Mouse (Mus musculus) central nervous system, embryonic 11.5 days (tissue): Measurements from ENCODE around the gene Skint7. TPM values are rescaled to one million over a fixed set of nuclear protein-coding genes. Genes with fewer than 3 reads are reported as not detected.

Source experiments
- polyA plus RNA-seq: library from polyadenylated mRNA; depleted of rRNA; stranded (reverse); fragments of >200 nt; gene quantifications from 2 replicates; pipeline ENCODE4 v1.2.3, GENCODE M21; 2012; rRNA removed

Skint7 gene
- not detected in 2 replicates for polyA plus RNA-seq

DNA sequence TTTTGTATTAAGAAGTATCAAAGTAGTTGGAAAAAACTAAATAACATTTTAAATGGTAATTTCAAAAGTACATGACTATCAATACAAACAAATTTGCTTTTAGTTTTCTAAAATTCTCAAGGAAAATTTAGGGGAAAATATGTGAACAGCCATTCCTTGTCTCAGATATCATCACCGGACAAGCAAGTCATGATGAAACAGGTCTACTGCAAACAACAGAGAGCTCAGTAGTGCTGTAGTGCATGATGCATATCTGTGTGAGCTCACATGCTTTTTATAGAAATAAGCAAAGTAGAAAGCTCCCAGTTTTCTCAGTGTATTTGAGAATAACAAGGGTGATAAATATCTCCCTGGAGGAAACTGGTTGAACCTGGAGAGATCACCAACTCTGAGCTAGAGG lies at the start of gene Skint7:
Skint7 (plus strand) TSS at position 301 of the 400 bp plus-strand sequence.

DNA sequence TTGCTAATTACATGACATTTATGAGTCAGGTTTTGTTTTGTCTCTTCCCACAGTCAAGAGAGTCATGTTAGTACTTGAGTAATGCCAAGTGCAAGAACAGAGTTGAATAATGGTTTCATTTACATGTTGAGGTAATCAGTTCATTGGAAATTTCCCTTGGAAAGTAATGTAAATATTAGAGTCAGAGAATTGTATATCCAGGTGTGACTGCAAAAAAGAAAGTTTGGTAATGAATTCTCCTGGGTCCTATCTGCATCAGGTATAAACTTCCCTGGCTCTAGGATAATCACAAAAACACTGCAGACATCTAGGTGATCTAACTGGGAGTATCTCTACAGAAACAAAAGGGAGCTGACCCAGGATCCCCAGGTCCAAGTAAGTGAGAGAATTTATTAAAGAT lies 33.2 kb downstream of the Skint7 start, which contains the start of gene Skint1:
Skint1 (plus strand) TSS at position 301 of the 400 bp plus-strand sequence.

Other genes starting within 250 kb of the Skint7 start
- gene Slc5a9, start 70.0 kb upstream of the Skint7 start, polyA plus RNA-seq, result 0.06 and 0.17 TPM in 2 replicates
- not detected in 2 replicates for gene Skint8, start 53.5 kb upstream of the Skint7 start, polyA plus RNA-seq
- not detected in 2 replicates for gene Skint1, start 33.3 kb downstream of the Skint7 start, polyA plus RNA-seq
- not detected in 2 replicates for gene Skint4, start 99.1 kb downstream of the Skint7 start, polyA plus RNA-seq